Mouse (Mus musculus): ENCODE data around the gene Spib.

DNA sequence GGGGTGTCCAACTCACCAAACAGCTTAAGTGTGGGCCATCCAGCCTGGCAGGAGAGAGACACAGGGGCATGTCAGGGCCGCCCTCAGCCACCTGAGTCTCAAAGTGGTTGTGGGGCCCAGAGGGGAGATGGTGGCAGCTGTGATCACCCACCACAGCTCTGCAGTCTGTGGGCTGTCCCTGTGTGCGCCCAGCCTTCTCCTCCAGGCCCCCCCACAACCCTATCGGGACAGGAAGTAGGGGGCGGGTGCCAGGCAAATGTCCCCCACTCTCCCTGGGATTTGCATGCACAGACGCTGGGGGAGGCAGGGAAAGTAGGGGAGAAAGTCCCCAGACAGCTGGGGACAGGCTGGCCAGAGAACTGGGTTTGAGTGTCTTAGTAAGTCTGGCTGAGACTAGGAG lies 664 bp downstream of the Spib start:
- TF ChIP-seq POLR2A (IDR thresholded peaks at IDR 0.05; ENCODE audit: borderline replicate concordance, extremely low read depth, insufficient read depth, insufficient read length, poor library complexity, severe bottlenecking) (no peak), CTCF (IDR thresholded peaks at IDR 0.05; ENCODE audit: borderline replicate concordance, extremely low read depth, insufficient read depth, insufficient read length) (no peak)
